Mouse (Mus musculus): ENCODE measurements around the gene Lgals12.
A peak's percentile ranks its signal among the peaks of the same experiment; 100 is the strongest.

Gene Lgals12

DNA sequence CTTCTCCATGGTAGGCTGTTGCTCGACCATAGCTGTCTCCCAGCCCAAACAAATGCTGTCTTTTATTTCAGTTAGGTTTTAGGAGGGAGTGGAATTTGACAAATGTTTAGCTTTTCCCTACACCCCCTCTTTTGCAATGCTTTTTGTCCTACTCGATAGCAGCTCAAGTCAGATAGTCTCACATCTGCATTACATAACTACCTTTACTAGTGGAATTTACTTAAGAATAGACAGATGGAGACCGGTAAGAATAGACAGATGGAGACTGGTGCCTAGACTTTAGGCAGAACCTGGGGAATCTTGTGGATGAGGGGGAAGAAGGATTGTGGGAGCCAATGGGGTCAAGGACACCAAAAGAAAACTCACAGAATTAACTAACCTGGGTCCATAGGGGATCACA, 23.4 kb downstream of the Lgals12 start:
- no peak for DNase-seq (ENCODE audit: low spot score)

- peak; percentile 25 for DNase-seq (ENCODE audit: low spot score)
Observed at GRCm38 (mm10) chr19:7583101-7583500, 23.9 kb downstream of the Lgals12 start.

- no peak for DNase-seq (ENCODE audit: low spot score)
Observed at GRCm38 (mm10) chr19:7581042-7581441, 26.0 kb downstream of the Lgals12 start.

- DNase-seq (ENCODE audit: low spot score): no peak
Observed at GRCm38 (mm10) chr19:7577710-7578109, 29.3 kb downstream of the Lgals12 start.

DNA sequence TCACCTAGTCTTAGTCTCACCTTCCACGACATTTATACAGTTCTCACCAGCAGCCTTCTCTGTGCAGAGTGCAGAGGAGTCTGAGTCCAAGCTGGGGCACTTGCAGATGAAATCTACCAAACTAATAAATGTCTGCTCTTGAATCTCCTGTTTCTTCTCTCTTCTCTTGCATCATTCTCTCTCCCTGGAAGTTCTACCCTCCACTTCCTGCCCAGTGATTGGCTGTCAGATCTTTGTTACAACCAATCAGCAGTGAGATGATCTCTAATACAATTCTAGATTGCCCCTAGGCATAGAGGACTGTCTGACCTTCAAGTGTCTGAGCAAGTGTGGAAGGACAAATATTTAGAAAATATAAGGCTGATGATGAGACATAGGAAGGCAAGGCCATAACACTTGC, 30.8 kb downstream of the Lgals12 start:
- DNase-seq (ENCODE audit: low spot score): no peak

GRCm38 (mm10) chr19:7569650-7570049, 37.3 kb downstream of the Lgals12 start:
- DNase-seq (ENCODE audit: low spot score): no peak

DNA sequence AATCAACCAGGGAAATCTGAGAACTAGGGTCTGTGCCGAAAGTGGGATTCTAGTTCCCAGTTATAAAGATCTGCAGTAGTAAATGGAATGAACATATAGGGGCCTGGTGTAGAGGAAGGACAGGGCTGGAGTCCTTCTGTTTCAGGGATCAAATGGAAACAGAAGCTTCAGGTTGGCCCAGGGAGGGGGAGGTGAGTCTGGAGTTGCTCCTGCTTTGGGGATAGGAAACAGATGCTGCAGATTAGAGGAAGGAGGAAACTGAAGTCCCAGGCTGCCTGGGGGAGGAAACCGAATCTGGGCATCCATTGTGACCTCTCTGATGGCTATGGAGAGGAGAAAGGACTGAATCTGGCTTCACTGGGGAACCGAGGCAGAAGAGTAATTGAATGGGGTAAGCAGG, 38.6 kb downstream of the Lgals12 start:
- DNase-seq (ENCODE audit: low spot score): peak; percentile 54

DNA sequence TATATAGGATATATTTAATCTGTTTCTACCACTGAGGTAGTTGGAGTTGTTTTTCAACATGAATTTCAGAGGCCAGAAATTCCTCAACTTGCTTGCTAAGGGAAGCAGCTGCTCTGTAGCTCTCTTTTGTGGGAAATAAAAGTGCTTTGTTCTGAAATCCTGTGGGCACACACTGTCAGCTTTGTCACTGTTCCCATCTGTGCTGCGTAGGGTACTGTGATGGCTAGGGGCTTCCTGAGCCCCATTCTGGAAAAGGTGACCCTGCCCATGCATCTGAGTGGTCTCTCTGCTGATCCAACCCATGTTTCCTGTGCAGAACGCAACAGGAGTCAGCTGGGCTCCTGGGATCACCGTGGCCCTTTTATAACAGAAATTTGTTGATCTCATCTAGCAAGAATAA, 40.2 kb downstream of the Lgals12 start:
- DNase-seq (ENCODE audit: low spot score): no peak

DNA sequence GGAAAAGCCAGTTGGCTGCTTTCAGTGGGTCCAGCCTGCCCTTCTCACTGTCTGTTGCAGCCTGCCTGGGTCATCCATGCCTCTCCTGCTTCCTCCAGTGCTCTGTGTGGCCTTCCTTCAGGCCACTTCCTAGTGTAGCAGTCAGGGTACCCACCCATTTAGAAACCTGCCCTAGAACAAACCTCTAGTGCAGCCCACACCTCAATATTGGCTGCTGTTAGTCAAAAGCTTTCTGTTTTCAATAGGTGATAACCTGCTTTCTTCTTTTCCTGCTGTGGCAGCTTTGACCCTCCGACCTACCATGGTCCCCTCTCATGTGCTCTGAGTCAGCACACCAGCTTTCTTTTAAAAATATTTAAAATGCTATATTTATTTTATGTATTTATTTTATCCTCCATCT, 42.5 kb downstream of the Lgals12 start:
- no peak for DNase-seq (ENCODE audit: low spot score)

GRCm38 (mm10) chr19:7563676-7564075, 43.3 kb downstream of the Lgals12 start:
- DNase-seq (ENCODE audit: low spot score): no peak

GRCm38 (mm10) chr19:7562601-7563129, 44.3 kb downstream of the Lgals12 start:
- DNase-seq (ENCODE audit: low spot score): no peak

DNA sequence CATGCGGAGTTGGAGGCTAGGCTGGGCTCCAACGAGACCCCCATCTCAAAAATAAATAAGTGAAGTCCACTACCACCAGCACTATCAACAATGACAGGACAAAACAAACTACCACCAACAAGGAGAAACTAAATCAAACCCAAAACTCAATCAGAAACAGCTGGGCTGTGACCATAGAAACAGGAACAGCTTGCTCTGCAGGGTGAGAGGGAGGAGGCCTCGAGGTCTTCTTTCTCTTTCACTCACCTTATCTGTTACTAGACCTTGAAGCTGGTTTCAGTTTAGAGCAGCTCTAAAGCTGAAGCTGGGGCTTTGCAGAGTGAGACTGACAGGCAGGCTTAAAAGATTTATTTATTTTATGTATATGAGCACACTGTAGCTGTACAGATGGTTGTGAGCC, 45.5 kb downstream of the Lgals12 start:
- DNase-seq (ENCODE audit: low spot score): no peak

DNA sequence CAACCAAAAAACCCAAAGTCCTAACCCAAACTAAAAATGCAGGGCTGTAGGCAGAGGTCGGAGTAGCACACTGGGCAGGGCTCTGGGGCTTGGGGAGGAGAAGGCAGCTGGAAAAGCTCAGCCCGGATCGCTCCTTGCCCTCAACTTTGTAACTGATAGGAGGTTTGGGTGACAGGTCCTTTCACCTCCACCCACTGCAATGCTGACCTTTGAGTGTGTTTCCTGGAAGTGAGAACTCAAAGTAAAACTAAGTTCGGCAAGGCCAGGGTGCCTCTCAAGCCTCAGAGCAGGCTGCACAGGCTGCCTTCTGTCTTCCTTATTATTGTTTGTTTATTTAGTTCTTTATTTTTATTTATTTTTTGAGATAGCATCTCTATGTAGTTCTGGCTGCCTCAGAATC, 47.0 kb downstream of the Lgals12 start:
- DNase-seq (ENCODE audit: low spot score): no peak

DNA sequence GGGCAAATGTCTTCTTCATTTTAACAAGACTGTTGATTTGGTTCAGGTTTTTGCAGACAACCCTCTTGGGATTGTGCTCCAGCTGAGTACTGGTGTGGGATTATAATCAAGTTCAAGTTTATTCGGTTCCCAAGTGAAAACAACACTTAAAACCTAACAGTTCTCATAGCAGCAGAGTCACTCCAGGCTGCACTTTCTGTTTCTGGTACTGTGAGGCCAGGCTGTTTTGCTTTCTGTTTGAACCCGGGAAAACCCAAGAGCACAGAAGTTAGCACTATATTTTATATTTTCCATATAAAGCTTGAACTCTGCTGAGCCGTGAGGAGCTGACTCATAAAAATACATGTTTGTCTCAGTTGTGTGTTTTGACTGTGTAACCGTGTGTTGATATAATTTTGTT, 48.3 kb downstream of the Lgals12 start:
- DNase-seq (ENCODE audit: low spot score): no peak

DNA sequence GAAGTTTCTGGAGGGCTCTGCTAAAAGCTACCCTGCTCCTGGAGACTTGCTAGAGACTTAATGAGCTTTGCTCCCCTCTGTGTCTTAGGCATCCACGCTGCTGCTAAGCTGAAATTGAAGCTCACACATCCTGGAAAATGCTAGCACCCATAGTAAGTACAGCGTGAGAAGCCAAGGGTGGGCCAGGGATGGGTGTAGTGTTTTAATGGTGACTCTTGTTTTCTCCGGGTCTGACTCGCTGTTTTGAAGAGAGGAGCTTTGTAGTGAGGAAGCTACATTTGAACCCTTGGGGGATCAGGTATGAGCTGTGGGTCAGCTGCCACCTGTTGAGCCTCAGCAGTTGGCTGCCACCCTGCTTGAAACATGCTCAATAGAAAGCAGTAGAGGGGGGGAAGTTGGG, 49.1 kb downstream of the Lgals12 start:
- DNase-seq (ENCODE audit: low spot score): no peak

DNA sequence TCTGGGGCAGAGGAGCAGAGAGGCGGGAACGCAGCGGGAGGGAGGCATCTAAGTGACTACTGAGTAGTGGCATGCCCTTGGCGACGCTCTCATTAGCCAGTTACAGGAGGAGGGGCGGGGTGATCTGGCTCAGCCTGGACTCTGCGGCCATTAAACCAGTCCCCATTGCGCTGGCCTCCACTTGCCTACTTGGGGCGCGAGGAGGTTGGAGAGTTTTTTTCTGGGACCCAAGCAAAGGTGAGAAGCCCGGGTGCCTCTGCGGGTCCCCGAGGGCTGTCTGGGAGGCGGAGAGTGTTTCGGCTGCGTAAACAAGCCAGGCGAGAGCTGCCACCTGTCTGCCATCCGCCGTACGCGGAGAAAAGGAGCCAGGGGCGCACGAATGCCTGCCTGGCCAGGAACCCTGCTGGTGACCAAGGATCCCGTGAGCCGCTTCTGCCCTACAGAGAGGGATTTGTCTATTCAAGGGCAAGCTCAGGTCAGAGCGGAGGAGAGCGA, 49.6 kb downstream of the Lgals12 start, which contains the start of gene Pla2g16:
Pla2g16 (plus strand) TSS at position 132 of the 495 bp plus-strand sequence.
- peak; percentile 85 for DNase-seq (ENCODE audit: low spot score)

- no peak for DNase-seq (ENCODE audit: low spot score)
Observed at GRCm38 (mm10) chr19:7556641-7557040, 50.4 kb downstream of the Lgals12 start.

GRCm38 (mm10) chr19:7554881-7555280, 52.1 kb downstream of the Lgals12 start:
- no peak for DNase-seq (ENCODE audit: low spot score)

DNA sequence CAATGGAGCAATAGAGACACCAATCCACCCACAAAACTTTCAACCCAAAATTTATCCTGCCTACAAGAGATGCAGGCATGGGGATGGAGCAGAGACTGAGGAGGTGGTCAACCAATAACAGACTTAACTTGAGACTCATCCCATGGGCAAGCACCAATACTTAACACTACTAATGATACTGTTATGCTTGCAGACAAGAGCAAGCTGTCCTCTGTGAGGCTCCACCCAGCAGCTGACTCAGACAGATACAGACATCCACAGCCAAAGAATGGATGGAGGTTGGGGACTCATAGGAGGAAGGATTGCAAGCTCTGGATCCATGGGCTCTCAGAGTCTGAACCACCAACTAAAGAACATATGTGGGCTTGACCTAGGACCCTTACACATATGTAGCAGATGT, 53.6 kb downstream of the Lgals12 start:
- no peak for DNase-seq (ENCODE audit: low spot score)

- DNase-seq (ENCODE audit: low spot score): no peak
Observed at GRCm38 (mm10) chr19:7552301-7552673, 54.7 kb downstream of the Lgals12 start.

GRCm38 (mm10) chr19:7551550-7552300, 55.3 kb downstream of the Lgals12 start:
- DNase-seq (ENCODE audit: low spot score): no peak

- no peak for DNase-seq (ENCODE audit: low spot score)
Observed at GRCm38 (mm10) chr19:7548924-7549323, 58.1 kb downstream of the Lgals12 start.

All from embryo, embryonic 10 days (tissue).